Mouse (Mus musculus) lung, postnatal 14 days (tissue): ENCODE data around the gene Zfp652.
"Not testable (repeated sequence)": the region's sequence is repeated elsewhere in the genome, so short reads cannot be mapped to it uniquely, and the experiment has no call there.

ENCODE experiments used
- DNase-seq: peaks from one replicate; pipeline ENCODE4 v3.0.0; 2021

The Zfp652 gene

GRCm38 (mm10) chr11:95713225-95713810, 845 bp downstream of the Zfp652 start:
- DNase-seq, result peak; percentile 42

GRCm38 (mm10) chr11:95713811-95714241, 1.4 kb downstream of the Zfp652 start:
- DNase-seq, result peak; percentile 25

DNA sequence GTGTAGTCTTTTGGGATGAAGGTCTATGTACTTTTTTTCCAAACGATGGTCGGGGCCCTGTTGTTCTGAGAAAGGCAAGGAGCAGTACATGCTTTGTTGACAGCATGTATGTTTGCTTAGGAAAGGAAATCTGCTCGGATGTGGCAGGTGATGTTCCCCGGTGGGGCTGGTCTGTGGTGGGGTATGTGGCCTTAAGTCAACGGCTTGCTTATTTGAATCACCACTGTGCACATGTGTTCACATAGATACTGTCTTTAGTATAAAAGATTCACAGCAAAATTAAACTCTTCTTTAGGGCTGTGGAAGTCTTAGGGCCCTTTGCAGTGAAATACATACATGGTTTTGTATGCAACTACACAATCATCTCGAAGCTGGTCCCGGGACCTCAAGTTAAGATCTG, 1.9 kb downstream of the Zfp652 start:
- no peak for DNase-seq

- DNase-seq, result no peak
Observed at GRCm38 (mm10) chr11:95716136-95716535, 3.7 kb downstream of the Zfp652 start.

DNA sequence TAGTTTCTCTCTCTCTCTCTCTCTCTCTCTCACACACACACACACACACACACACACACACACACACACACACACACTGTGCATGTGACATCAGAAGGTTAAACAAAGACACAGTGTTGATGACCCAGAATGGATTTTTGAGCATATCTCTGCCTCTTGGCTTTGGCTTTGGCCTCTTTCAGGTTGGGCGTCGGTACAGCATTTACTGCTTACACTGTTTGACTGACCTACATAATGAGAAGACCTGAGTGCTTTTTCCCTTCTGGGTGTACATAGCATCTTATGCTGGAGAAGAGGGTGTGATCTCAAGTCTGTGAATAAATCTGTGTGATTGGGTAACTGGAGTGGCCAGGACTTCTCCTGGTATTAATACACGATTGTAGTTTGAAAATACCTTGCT, 6.9 kb downstream of the Zfp652 start:
- no peak for DNase-seq

GRCm38 (mm10) chr11:95723287-95723686, 10.8 kb downstream of the Zfp652 start, which contains the start of gene B130006D01Rik:
Gene B130006D01Rik, plus strand, starts transcription at chr11:95723587.
- DNase-seq, result no peak

GRCm38 (mm10) chr11:95724466-95724865, 12.0 kb downstream of the Zfp652 start:
- DNase-seq, result no peak

GRCm38 (mm10) chr11:95726156-95726555, 13.7 kb downstream of the Zfp652 start:
- DNase-seq, result no peak

- no peak for DNase-seq
Observed at GRCm38 (mm10) chr11:95727947-95728346, 15.5 kb downstream of the Zfp652 start.

- no peak for DNase-seq
Observed at GRCm38 (mm10) chr11:95728916-95729907, 16.7 kb downstream of the Zfp652 start.

GRCm38 (mm10) chr11:95734485-95734884, 22.0 kb downstream of the Zfp652 start:
- no peak for DNase-seq

- DNase-seq, result peak; percentile 63
Observed at GRCm38 (mm10) chr11:95737811-95738210, 25.3 kb downstream of the Zfp652 start.

DNA sequence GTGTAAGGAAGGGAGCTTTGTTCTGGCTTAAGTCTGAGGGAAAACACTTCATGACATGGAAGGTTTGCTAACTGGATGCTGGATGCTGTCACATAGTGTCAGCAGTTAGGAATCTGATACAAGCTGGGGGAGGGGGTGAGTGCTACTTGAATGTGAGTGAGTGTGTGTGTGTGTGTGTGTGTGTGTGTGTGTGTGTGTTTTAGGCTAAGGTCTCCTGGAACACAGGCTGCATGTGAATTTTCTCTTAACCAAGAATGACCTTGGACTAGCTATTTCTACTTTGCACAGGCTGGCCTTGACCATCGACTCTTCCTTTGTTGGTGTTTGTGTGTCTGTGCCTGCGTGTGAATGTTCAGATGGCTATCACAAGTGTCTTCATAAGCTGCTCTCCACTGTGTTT, 32.0 kb downstream of the Zfp652 start:
- no peak for DNase-seq

DNA sequence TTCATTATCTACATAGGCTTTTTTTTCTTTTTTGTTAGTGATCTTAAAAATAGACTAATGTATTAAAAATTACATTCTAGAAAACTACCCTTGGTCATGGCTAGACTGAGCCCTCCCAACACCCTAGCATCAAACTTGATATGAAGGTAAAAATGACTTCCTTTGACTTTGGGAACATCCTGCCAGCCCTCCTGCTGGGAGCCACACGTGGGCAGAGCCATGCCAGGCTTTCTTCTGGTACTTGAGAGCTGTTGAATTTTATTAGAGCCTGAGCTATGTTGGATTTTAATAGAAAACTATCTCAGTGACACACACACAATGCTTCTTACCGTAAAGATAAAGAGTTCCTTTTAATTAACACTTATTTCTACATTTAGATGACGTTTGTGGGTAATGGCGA, 34.3 kb downstream of the Zfp652 start:
- no peak for DNase-seq

DNA sequence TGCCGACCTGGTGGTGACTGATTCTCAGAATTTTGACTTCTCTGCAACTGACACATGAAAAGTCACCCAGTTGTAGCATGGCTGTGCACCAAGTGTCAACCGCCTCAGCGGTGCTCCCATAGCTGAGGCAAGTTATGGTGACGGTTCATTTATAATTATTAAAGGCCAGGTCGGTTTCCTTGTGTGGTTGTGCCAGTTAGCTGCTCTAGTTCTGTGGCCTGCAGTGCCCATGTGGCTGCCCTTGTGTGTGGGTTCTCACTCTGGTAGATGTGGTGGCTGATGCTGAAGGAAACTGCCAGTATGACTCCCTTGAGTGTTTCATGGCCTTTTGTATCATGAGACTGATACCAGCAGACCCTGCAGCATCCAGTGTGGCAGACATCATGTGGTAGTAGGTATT, 35.9 kb downstream of the Zfp652 start:
- no peak for DNase-seq

GRCm38 (mm10) chr11:95749619-95750018, 37.1 kb downstream of the Zfp652 start:
- no peak for DNase-seq

GRCm38 (mm10) chr11:95750995-95751394, 38.5 kb downstream of the Zfp652 start:
- DNase-seq, result peak; percentile 92

- DNase-seq, result not testable (repeated sequence)
Observed at GRCm38 (mm10) chr11:95755137-95755536, 42.7 kb downstream of the Zfp652 start.

GRCm38 (mm10) chr11:95760521-95760920, 48.0 kb downstream of the Zfp652 start:
- DNase-seq, result no peak

GRCm38 (mm10) chr11:95762996-95763395, 50.5 kb downstream of the Zfp652 start:
- no peak for DNase-seq

DNA sequence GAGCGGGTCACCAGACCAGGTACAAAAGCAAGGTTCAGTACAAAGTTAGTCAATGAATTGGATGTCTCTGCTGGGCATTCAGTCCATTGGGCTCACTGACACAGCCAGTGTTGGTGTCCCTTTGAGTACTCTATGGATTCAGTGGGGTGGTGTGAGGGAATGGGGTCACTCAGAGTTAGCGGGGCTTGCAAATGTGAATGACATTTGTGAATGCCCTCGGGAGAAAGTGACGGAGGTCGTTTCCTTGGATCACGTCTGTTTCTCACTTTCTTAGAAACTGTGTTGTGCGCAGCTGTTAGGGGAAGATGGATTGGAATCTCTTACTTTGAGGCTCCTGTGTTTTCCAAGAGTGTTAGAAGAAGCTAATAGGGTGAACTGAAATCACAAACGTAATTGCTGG, 52.3 kb downstream of the Zfp652 start:
- DNase-seq, result no peak

DNA sequence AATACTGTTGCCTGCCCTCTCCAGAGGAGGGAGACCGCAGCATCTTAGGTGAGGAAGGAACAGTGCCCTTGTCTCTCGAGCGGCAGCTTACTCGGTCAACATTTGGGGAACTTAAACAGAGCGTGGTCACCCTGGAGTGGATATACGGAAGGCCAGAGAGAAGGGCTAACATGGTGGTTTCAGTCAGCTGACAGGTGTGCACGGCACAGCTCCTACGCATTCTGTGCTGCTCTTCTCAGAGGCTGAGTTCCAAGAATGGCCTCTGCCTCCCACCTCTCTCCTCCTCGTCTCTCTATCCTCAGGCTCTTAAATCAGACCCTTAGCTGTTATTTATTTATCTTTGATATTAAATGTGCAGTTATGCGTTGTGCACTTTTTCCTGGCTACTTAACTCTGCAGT, 52.9 kb downstream of the Zfp652 start:
- no peak for DNase-seq

- no peak for DNase-seq
Observed at GRCm38 (mm10) chr11:95768244-95768643, 55.8 kb downstream of the Zfp652 start.

DNA sequence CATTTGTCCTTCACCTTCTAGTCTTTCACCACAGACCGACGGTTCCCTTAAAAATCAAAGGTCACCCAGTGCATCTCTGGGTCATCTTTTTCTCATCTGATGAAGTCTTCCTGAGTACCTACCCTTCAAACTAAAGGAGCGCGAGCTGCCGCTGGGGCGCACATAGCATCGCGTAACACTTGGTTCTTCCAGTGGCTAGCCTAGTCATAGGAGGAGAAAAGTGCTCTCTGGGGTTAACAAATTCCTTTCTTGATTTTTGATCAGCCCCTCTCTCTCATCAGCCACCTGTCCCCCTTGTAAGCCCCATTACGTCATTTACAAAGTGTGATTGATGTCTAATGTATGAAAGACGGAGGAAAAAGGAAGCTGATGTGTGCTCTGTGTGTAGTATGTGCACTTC, 56.7 kb downstream of the Zfp652 start:
- no peak for DNase-seq
